Mouse (Mus musculus) forebrain, embryonic 13.5 days (tissue): ENCODE measurements around the gene Macf1. TPM values are rescaled to one million over a fixed set of nuclear protein-coding genes. Genes with fewer than 3 reads are reported as not detected.

ENCODE experiments used
- ATAC-seq: fragments of 200-750 bp; cut with Nextera tagmentation; 2 replicates; pipeline ENCODE4 v1.8.0; 2017
- H3K27ac ChIP-seq: fragments of 300-500 bp; sonication (generic); 2 replicates; pipeline ENCODE4 v1.5.1; 2015; ENCODE audit warnings: inconsistent platforms, mild to moderate bottlenecking, moderate library complexity
- H3K27me3 ChIP-seq: fragments of 300-500 bp; sonication (generic); 2 replicates; pipeline ENCODE4 v1.6.1; 2015; ENCODE audit warnings: mild to moderate bottlenecking, inconsistent platforms
- H3K36me3 ChIP-seq: fragments of 300-500 bp; sonication (generic); 2 replicates; pipeline ENCODE4 v1.6.1; 2015; ENCODE audit warnings: mild to moderate bottlenecking, inconsistent platforms; ENCODE audit not compliant: poor library complexity, severe bottlenecking
- H3K4me1 ChIP-seq: fragments of 300-500 bp; sonication (generic); 2 replicates; pipeline ENCODE4 v1.6.1; 2015; ENCODE audit warnings: inconsistent platforms
- H3K4me2 ChIP-seq: fragments of 300-500 bp; sonication (generic); 2 replicates; pipeline ENCODE4 v1.6.1; 2015; ENCODE audit warnings: inconsistent platforms, mild to moderate bottlenecking, moderate library complexity
- H3K4me3 ChIP-seq: fragments of 300-500 bp; sonication (generic); 2 replicates; pipeline ENCODE4 v1.5.1; 2015; ENCODE audit warnings: mild to moderate bottlenecking, inconsistent platforms
- H3K9ac ChIP-seq: fragments of 300-500 bp; sonication (generic); 2 replicates; pipeline ENCODE4 v1.6.1; 2015; ENCODE audit warnings: mild to moderate bottlenecking, inconsistent platforms
- H3K9me3 ChIP-seq: fragments of 300-500 bp; sonication (generic); replicated peaks from 2 replicates; pipeline ENCODE4 v1.6.1; 2016; ENCODE audit warnings: inconsistent platforms
- WGBS: fragments of 180-500 bp; shearing (Covaris S2); methylation state at CpG from one replicate; pipeline ENCODE4 v1.1.7; 2015; 5-methylcytosine and 5-hydroxymethylcytosine counted together
- polyA plus RNA-seq: library from polyadenylated mRNA; unstranded; fragments of >200 nt; fragmentation: Nextera tagmentation; extraction: Ambion mirVana; gene quantifications from 2 replicates; pipeline ENCODE4 v1.2.1, GENCODE M21; 2015

The Macf1 gene
- polyA plus RNA-seq, 1 experiment from 2014 or later = 62.6 TPM

DNA sequence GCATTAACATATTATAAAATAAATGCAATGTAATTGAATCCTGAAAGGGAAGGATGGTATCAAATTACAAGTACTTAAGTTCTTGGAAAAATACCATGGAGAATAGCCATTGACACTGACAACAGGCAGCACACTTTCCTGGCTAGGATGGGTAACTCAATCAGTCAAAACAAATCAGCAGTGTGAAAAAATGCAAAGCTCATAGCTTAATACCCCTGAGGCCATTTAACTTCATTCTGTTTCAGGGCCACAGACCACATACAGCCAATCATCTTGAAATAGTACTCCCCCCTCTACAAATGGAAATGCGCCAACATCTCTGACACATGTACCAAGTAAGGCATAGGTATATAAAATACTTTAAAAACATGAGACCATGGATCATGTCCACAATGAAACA, 281.9 kb downstream of the Macf1 start:
- Histone ChIP-seq H3K36me3 (peaks cover 34% of the 10 kb centered on the region), H3K4me2 (no peak overlapping the region), H3K27ac (no peak overlapping the region), H3K4me1 (peaks cover 47% of the 10 kb centered on the region), H3K9me3 (no peaks in the 10 kb centered on the region), H3K27me3 (no peaks in the 10 kb centered on the region), H3K9ac (no peak overlapping the region), H3K4me3 (no peak overlapping the region)
- 92% methylated on average over 1 of the region's 1 CpGs for WGBS
- ATAC-seq = no peak

DNA sequence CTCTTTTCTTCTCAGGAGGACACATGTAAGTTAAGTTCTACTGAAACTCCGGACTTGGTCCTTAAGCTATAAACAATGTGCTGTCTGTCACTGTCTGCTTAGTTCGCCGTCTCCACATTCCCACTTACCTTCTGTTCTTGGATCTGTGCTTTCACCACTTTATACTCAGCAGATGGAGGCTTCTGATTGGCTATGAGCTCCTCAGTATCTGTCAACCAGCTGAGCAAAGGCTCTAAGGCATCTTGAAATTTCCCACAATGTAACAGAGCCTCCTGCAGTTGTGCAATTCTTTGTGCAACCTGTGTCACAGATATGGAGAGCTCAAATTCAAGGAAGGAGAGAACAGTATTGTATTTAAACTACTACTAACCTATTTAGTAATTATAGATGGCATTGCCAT, 282.9 kb downstream of the Macf1 start:
- Histone ChIP-seq H3K36me3 (peaks cover 44% of the 10 kb centered on the region), H3K9ac (no peak overlapping the region), H3K9me3 (no peaks in the 10 kb centered on the region), H3K4me1 (peaks cover 38% of the 10 kb centered on the region), H3K4me2 (no peak overlapping the region), H3K27ac (no peak overlapping the region), H3K27me3 (no peaks in the 10 kb centered on the region), H3K4me3 (no peak overlapping the region)
- no peak; the same call in 1 of the 2 replicates for ATAC-seq
- 76% methylated on average over 3 of the region's 3 CpGs for WGBS

DNA sequence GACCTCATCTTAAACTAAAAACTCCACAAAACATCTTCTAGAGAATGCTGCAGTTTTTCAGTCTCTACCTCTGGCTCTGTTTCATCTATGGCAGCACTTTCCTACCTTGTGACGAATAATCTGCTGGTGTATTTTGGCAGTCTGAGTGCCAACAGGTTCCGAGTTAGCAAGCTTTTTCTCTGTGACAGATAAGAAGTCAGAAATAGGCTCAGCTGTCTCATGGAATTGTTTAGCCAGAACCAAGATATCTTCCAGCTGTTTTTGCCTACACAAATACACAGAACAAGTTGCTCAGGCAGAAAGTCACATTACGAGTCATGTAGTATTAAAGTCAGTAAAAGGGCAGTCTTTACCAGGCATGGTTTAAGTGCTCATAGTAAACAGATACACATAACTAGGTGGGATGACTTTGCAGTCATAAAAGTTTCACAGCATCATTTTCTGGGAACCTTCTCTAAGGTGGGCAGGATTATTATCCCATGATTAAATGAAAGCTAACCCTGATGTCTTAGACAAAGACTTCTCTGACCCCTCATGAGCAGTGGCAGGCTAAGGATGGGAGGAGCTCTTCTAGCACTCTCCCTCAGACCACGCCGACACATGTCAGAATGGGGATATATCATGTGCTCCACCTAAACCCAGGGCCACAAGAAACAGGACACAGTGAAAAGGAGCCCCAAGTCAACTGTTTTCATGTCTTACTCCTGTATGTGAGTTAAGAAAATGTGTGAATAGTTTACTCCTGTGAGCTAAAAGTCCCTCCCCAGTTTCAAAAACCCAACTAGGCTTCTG, 286.3 kb downstream of the Macf1 start:
- no peak overlapping the region for H3K4me3 ChIP-seq
- no peak overlapping the region for H3K9ac ChIP-seq
- H3K4me2 ChIP-seq = no peak overlapping the region
- H3K4me1 ChIP-seq = peaks cover 7% of the 10 kb centered on the region
- H3K36me3 ChIP-seq = peaks cover 76% of the 10 kb centered on the region
- H3K27ac ChIP-seq = no peak overlapping the region
- no peaks in the 10 kb centered on the region for H3K27me3 ChIP-seq
- ATAC-seq = no peak
- no peaks in the 10 kb centered on the region for H3K9me3 ChIP-seq
- WGBS = 92% methylated on average over 5 of the region's 5 CpGs

DNA sequence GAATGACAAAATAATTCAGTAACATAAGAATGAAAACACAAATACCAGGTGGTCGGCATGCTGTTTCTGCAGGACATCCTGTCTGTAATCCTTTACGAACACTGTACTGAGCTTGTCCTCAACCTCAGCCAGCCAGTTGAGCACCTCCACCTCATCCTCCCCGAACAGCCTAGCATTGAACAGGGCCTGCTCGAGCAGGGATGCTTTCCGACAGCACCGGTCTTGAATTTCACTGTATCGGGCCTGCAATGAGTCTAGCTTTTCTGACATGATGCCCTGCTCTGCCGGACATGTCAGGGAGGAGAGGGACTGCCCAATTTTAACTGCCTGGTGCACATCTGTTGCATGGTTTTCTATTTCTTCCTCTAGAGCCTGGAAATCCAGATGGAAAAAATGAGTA, 287.1 kb downstream of the Macf1 start:
- Histone ChIP-seq H3K4me1 (no peaks in the 10 kb centered on the region), H3K9ac (no peak overlapping the region), H3K4me3 (no peak overlapping the region), H3K9me3 (no peaks in the 10 kb centered on the region), H3K27ac (no peak overlapping the region), H3K4me2 (no peak overlapping the region), H3K27me3 (no peaks in the 10 kb centered on the region), H3K36me3 (peaks cover 84% of the 10 kb centered on the region)
- WGBS = 96% methylated on average over 8 of the region's 8 CpGs
- no peak for ATAC-seq

DNA sequence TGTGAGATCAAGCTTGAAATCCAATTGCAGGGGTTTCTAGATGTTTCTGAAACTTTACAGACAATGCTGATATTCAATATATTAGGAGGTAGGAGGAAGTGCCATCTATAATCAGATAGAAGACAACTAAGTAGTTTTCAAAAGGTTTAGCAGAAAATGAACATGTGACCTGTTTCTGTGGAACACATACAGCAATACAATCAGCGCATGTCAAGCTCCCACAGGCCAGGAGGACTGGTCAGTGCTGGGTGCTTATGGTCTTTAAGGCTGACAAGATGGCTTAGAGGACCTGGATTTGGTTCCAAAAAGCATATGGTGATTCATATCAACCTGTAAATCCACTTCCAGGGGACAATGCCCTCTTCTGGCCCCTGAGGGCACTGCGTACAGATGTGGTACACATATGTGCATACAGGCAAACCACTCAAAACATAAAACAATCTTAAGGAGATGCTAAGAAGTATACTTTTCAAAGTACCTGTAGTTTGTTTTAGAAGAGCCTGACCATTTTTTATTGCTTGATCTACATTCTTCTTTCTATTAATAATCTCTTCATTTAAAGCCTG, 288.6 kb downstream of the Macf1 start:
- no peak for ATAC-seq
- no peaks in the 10 kb centered on the region for H3K9me3 ChIP-seq
- no peak overlapping the region for H3K4me3 ChIP-seq
- no peak overlapping the region for H3K9ac ChIP-seq
- H3K27me3 ChIP-seq = no peaks in the 10 kb centered on the region
- no peak overlapping the region for H3K4me2 ChIP-seq
- H3K4me1 ChIP-seq = no peaks in the 10 kb centered on the region
- WGBS = 97% methylated on average over 2 of the region's 2 CpGs
- peaks cover 88% of the 10 kb centered on the region for H3K36me3 ChIP-seq
- H3K27ac ChIP-seq = no peak overlapping the region

DNA sequence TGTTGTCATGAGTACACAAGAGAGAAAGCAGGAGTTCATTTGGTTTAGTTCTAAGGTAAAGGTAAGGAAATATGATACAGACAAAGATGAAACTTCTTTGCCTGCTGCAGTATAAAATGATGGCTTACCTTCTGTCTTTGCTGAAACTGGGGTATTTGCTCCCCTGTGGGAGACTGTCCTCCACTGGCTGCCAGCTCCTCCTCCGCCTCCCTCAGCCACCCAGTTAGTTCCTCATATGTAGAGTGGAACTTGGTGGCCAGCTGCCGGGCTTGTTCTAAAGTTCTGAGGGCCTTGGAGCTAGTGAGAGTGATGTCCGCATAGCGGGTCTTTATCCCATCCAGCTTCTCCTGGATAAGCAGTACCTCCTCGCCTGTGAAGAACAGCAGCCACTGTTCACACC, 289.3 kb downstream of the Macf1 start:
- Histone ChIP-seq H3K9ac (no peak overlapping the region), H3K27ac (peak overlapping the region; percentile 20; the same call in 1 of the 2 replicates), H3K4me1 (no peaks in the 10 kb centered on the region), H3K27me3 (no peaks in the 10 kb centered on the region), H3K4me3 (no peak overlapping the region), H3K36me3 (peaks cover 91% of the 10 kb centered on the region), H3K9me3 (no peaks in the 10 kb centered on the region), H3K4me2 (no peak overlapping the region)
- ATAC-seq = no peak
- 88% methylated on average over 5 of the region's 5 CpGs for WGBS

DNA sequence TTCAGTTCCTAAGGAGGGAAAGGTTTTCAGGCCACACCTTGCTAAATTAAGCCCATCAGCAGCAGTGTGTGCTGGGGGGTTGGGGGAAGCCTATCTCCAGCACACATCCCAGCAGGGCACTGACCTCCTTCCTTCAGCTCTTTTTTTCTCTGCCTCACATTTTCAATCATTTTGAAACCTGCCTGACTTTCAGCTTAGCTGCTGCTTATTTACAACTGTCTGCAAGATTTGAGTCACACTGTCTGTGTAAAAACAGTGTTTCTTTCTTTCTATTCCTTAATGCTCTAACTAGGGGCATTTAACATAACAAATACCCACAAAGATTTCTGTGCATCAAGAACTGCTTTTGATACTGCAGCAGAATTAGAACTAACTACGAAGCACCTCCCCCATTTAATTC, 289.9 kb downstream of the Macf1 start:
- Histone ChIP-seq H3K4me2 (no peak overlapping the region), H3K4me1 (no peaks in the 10 kb centered on the region), H3K36me3 (peaks cover 92% of the 10 kb centered on the region), H3K27ac (no peak overlapping the region), H3K9ac (no peak overlapping the region), H3K9me3 (no peaks in the 10 kb centered on the region), H3K27me3 (no peaks in the 10 kb centered on the region), H3K4me3 (no peak overlapping the region)
- ATAC-seq = no peak
- WGBS = 75% methylated on average over 1 of the region's 1 CpGs

DNA sequence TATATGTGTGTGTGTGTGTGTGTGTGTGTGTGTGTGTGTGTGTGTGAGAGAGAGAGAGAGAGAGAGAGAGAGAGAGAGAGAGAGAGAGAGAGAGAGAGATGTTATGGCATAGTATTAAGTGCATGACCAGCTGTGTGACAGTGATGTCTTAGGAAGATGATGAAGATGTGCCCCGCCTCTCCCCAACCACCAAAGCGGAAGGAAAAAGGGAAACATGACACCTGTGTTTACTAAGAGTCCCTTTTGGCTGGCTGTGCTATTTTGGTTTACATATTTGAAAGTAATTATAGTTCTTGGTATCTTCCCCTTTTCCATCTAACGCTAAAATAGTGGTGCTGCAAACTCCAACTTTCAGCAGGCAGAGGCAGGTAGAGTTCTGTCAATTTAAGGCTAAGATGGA, 291.2 kb downstream of the Macf1 start:
- H3K36me3 ChIP-seq = peaks cover 92% of the 10 kb centered on the region
- H3K27ac ChIP-seq = no peak overlapping the region
- H3K9me3 ChIP-seq = no peaks in the 10 kb centered on the region
- no peak overlapping the region for H3K4me2 ChIP-seq
- H3K4me3 ChIP-seq = no peak overlapping the region
- no peak overlapping the region for H3K9ac ChIP-seq
- H3K27me3 ChIP-seq = no peaks in the 10 kb centered on the region
- no peaks in the 10 kb centered on the region for H3K4me1 ChIP-seq
- WGBS = 93% methylated on average over 3 of the region's 3 CpGs
- no peak for ATAC-seq

DNA sequence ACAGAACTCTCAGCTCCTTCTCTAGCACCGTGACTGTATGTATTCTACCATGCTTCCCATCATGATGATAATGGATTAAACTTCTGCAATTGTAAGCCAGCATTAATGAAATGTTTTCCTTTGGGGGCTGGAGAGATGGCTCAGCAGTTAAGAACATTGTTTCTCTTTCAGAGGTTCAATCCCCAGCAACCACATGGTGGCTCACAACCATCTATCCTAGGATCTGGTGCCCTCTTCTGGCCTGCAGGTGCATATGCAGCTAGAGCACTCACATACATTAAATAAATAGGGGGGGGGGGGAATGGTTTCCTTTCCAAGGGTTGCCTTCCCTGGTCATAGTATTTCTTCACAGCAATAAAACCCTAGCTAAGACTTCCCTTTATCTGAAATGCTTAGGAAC, 292.0 kb downstream of the Macf1 start:
- H3K27me3 ChIP-seq = no peaks in the 10 kb centered on the region
- ATAC-seq = no peak
- H3K4me1 ChIP-seq = no peaks in the 10 kb centered on the region
- H3K27ac ChIP-seq = no peak overlapping the region
- H3K4me3 ChIP-seq = no peak overlapping the region
- no peaks in the 10 kb centered on the region for H3K9me3 ChIP-seq
- H3K4me2 ChIP-seq = no peak overlapping the region
- 84% methylated on average over 1 of the region's 1 CpGs for WGBS
- H3K36me3 ChIP-seq = peaks cover 89% of the 10 kb centered on the region
- no peak overlapping the region for H3K9ac ChIP-seq

DNA sequence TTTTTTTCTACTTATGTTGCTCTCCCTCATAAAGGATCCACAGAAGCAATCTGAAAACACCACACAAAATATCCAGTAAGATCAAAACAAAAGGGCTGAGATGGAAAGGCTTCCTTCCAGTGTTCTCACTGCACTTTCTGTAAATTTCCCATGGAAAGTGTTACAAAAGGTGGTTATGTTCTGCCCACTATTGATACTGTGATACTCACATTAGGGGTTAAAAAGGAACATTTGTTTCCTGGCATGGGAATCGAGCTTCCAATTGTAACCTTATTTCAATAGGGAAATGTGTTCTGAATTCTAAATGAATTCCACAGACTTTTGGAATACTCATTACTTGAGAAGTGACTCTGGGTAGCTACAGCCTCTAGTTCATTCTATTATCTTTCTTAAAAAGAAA, 299.1 kb downstream of the Macf1 start:
- peaks cover 91% of the 10 kb centered on the region for H3K36me3 ChIP-seq
- no peaks in the 10 kb centered on the region for H3K27me3 ChIP-seq
- H3K27ac ChIP-seq = peak overlapping the region; percentile 27; the same call in 1 of the 2 replicates
- H3K4me3 ChIP-seq = no peak overlapping the region
- H3K4me2 ChIP-seq = no peak overlapping the region
- H3K9ac ChIP-seq = no peak overlapping the region
- peaks cover 4% of the 10 kb centered on the region; the same call in 1 of the 2 replicates for H3K4me1 ChIP-seq
- no peaks in the 10 kb centered on the region for H3K9me3 ChIP-seq
- 23% methylated on average over 1 of the region's 1 CpGs for WGBS
- ATAC-seq = no peak

DNA sequence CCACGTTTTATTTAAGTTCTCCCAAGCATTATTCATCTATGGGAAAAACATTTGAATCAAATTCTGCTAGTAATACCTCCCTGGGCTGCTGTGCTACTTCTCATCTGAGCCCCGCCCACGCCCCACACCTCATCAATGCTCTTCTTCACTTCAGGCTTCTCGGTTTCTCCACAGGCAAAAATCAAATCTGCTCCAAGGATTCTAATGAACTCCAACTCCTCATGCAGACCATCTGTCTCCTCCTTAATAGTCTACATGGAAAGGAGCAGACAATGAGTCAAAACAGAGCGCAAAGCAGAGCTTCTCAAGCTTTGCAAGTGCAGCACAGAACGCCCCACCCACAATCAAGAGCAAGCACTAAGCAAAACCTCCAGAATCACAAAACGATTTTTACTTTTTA, 301.0 kb downstream of the Macf1 start:
- no peak overlapping the region for H3K9ac ChIP-seq
- H3K9me3 ChIP-seq = no peaks in the 10 kb centered on the region
- H3K27ac ChIP-seq = no peak overlapping the region
- WGBS = 92% methylated on average over 7 of the region's 7 CpGs
- no peak for ATAC-seq
- H3K4me3 ChIP-seq = no peak overlapping the region
- H3K4me1 ChIP-seq = peaks cover 4% of the 10 kb centered on the region; the same call in 1 of the 2 replicates
- no peaks in the 10 kb centered on the region for H3K27me3 ChIP-seq
- peaks cover 86% of the 10 kb centered on the region for H3K36me3 ChIP-seq
- H3K4me2 ChIP-seq = no peak overlapping the region

DNA sequence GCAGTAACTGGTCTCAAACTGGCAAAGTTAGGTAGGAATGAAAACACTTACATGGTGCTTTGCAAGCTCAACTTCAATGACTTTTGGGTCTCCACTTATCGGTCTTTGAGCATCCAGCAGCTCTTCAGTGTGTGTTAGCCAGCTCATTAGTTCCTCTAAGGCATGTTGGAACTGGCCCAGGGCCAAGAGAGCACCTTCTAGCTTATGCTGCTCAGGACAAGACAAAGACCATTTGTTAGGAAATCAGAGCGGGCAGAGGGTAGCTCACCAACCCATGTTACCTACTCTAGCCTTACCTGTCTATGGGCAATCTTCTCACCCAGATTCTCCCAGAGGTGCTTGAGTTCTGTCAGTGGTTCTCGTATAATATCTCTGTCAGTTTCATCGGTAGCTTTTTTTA, 302.1 kb downstream of the Macf1 start:
- no peak for ATAC-seq
- 82% methylated on average over 4 of the region's 4 CpGs for WGBS
- peaks cover 89% of the 10 kb centered on the region for H3K36me3 ChIP-seq

More for the DNA sequence above, 302.1 kb downstream of the Macf1 start:
- Histone ChIP-seq H3K4me2 (no peak overlapping the region), H3K4me1 (peaks cover 4% of the 10 kb centered on the region; the same call in 1 of the 2 replicates), H3K9ac (no peak overlapping the region), H3K27me3 (no peaks in the 10 kb centered on the region), H3K27ac (no peak overlapping the region), H3K9me3 (no peaks in the 10 kb centered on the region), H3K4me3 (no peak overlapping the region)
